Mouse (Mus musculus) thymus, adult 18-20 months (tissue): Measurements from ENCODE around the gene Bicd2.

Experiments
- DNase-seq, 2 experiments: peaks; one replicate each; pipeline ENCODE4 v3.0.0; 2022; ENCODE audit warnings: mixed read lengths in 2 of 2

Bicd2 gene

DNA sequence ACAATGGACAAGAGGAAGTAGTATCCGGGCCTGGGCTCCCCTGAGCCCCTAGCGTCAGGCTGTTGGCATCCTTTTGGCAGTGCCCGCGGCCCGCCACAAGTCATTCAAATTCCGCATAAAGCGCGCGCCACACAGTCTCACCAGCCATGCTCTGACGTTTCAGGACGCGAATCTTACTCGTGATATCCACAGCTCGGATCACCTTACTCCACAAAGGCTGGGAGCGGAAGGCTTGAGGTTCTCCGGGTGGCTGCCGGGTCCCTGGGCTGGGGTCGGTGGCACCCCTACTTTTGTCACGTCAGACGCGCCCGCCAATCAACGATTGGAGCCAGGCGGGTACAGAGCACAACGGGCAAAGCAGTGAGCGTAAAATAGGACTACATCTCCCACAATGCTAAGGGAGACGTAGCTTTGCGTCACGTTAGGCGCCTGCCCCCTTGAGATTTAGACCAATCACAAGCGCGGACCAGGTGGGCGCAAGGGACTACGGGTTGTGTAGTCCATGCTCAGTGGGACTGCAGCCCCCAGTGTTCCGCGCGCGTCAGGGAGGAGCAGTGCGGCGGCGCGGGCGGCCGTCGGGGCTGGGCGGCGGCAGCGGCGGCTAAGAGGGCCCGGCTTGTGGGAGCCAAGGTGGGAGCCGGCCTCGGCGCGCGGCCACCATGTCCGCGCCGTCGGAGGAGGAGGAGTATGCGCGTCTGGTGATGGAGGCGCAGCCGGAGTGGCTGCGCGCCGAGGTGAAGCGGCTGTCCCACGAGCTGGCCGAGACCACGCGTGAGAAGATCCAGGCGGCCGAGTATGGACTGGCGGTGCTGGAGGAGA, at the start of gene Bicd2:
Bicd2 (plus strand) TSS at position 574 of the 819 bp plus-strand sequence.
- DNase-seq: peak; percentile 95 to 98

DNA sequence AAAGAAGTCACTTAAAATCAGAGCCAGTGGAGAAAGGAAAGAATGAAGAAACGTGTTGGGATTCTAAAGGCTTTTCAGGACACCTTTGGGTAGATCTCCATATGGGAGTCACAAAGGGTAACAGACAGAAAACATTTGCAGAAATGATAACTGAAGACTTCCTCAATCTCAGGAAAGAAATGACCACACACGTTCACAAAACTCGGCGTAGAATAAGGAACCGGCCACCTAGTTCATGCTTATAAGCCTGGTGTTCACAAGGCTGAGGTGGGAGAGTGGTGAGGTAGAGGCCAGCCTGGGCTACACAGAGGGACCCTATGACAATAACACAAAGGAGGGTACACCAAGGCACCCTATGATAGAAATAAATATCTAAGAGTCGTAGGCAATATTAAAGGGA, 49.4 kb upstream of the Bicd2 start:
- DNase-seq: no peak

DNA sequence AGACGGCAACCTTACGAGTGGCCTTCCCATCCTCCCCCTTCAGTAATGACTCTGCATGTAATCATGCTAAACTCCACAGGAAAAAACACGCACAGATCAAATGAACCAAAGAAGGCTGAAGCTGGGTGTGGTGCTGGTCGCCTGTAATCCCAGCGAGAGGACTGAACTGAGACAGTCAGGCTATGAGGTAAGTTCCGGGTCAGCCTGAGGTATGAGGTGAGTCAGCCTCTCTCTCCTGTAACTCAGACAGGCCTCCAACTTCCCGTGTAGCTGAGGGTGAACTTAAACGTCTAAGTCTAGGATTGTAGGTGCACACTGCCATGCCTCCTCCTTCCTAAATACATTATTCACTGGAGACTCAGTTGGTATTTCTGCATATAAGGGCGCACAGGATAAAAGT, 47.3 kb upstream of the Bicd2 start:
- DNase-seq: no peak

DNA sequence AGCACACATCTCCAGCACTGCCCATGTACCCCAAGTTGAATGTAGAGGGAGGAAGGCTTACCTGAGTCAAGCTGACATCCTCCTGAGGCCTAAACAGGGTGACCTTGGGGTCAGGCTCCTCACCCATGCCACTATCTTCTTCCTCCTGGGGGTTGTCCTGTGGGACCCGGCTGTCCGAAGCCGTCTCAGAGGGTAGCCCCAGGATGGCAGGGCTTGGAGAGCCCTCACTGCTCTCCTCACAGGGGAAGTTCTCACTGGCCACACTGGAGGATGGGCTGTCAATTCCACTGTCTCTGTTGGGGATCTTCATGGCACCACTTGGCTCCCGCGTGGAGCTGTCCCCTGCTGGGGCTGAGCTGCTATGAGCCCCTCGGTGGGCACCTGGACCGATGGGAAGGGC, 45.1 kb upstream of the Bicd2 start:
- no peak for DNase-seq

DNA sequence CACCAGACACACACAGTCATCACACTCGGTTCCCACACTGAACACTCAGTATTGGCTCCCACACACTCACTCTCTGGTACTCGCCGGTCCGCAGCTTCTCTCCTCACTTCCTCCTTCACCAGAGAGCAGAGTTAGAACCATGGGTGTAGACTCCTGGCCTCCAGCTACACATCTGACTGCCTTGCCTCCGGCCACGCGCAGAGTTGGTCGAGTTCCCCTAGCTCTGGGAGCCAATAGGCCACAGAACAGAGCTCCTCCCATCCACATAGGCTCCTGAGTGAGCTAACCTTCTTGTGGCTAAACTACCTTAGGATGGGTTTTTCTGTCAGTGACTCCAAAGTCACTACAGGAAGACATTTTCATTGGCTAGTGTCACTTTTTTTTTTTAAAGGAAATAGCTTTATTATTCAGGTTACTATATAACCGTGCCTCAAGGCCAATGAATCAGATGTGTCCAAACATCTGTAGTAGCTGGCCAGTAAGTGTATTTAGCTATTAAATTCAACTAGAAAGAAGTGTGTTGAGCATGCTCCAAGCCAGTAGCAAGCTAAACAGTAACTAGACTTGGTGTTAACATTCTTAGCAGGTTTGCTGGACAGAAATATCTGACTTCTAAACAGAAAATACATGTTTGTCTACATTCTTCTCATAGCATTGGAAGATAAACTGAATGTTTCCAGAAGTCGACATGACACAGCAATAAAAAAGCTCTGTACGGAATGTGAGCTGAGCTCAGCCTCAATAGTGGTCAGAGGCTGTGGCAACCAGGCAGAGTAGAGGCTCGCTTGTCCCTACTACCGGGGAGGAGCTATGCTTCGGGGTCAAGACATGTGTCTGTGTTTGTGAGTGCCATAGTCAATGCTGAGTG, 42.6 kb upstream of the Bicd2 start:
- DNase-seq: no peak

DNA sequence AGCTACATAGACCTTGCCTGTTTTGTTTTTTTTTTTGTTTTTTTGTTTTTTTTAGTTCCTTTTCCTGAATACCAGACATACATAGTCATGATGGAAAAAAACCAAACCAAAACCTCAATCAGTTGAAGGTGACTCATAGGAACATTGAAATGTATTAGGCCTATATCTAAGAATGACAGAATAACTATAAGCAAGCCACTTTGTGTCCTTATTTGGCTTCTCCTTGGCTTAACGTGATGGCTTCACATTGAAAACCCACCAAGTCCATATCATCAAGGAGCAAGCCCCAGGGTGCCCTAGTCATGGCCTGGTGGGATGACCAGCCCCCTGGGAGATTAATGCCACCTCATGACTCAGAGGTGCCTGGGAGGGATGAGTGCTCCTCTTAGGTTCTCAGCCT, 40.6 kb upstream of the Bicd2 start:
- DNase-seq: no peak

DNA sequence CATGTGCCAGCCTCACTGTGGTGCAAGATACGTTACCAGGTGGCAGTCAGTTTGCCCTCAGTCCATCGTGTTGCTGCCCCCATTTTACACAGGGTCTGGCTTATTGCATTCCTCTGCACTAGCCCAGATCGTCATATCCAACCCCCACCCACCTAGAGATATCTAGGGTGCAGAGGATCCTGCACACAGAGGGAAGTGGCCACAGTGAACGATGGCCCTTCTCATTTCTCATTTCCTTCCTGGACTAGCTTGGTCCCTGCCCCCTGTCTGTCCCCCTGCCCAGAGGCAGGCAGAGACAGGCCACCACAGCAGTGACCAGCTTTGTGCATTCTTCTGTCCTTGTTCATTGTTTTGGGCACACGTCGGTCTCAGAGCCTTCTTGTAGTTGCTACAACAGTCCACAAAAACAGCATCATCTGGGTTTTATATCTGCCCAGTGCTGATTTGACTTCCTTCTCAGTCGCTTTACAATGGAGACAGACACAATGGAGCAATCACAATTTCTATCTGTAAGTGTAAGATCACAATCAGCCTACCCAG, 34.5 kb upstream of the Bicd2 start:
- peak in 1 of 2 experiments; percentile 23 for DNase-seq

DNA sequence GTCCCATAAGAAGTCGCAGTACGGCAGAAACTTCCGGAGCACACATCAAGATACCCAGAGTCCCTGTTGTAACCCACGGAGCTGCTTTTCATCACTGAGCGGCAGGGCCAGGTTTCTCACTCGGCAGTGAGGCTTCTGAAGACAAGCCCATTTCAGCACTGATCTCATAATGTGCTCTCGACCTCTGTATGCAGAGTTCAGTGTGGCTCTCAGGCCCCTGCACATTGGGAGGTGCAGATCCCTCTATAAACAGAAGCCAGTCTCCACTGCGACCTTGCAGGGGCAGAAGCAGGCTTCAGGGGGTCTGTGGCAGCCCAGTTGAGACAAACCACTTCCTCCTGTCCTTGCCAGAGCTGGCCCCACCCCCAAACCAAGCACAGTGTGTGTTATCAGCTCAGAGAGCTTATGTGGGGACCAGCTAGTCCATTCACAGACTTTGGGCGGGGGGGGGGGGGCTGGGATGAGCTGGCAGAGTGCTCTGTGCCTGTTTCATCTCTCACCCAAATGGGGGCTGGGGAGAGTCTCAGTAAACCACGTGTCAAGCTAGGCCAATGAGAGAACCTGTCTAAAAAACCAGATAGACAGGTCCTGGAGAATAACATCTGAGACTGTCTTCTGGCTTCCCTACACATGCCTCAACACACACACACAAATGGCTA, 33.9 kb upstream of the Bicd2 start:
- peak; percentile 64 to 80 for DNase-seq

DNA sequence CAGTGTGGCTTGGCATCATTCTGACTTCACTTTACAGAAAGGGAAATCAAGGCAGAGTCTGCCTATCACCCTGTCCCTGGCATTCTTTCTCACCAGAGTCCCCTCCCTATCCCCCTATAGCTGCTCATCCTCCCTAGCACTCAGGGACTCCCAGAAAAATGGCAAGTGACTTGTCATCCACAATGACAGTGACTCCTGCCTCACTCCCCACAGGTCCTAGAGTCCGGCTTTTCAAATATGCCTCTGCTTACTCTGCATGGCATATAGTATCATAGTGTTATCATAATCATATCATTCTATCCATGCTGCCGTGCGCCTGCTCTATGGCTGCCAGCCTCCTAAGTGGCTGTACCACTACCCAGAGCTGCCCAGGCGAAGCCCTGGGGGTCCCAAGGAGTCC, 33.2 kb upstream of the Bicd2 start:
- no peak for DNase-seq

DNA sequence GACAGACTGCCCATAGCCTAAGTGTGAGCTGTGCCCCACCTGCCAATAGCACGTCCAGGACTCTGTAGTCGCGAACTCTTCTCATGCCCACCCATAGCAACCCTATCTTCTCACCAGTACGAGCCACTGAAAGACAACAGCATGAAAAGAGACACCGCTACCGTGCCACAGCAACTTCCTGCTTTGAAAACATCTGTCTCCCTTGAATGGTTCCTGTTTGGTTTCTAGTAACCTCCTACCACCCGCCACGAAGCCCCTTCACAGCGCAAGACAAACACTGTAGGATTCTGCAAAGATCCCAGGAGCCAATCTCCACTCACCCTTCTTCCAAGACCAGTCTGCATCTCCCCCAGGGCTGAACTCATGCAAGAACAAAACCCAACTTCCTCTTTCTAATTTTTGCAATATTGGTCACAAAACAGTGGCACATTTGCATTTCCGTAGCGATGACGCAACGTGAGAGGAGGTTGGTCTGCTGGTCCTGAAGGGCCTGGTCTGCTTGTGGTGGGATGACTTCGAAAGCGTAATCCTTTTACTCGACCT, 32.5 kb upstream of the Bicd2 start:
- peak; percentile 38 to 66 for DNase-seq

DNA sequence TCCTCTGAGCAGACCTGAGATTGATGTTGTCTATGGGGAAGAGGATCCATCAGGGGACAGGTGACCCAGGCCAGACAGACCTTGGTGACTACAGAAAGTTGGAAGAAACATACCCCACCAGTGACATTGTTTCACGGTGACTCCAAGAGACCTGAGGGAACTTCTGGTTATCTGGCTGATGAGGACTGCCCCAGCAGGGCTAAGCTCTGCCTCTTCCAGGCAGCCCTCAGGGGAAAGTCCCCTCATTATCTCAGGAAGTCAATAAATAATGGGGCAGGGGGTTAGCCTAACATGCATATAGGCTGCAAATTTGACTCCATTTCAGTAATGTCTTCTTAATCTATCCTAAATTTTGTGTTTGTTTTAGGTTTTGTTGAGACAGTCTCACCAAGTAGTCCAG, 31.9 kb upstream of the Bicd2 start:
- no peak for DNase-seq

DNA sequence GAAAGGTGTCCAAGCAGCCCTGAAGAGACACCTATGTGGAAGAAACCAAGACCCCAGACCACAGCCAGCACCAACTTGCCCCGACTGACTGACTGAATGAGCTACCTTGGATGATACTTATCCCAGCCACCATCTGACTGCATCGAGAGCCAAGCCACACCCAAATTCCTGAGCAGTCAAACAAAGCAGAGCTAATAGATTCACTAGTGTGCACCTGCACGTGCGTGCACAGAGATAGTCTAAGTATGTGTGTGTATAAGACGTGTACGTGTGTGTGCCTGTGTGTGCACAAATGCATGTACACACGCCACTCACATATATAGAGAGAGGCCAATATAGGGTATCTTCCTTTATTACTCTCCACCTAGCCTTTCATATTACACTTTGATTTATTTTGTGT, 29.7 kb upstream of the Bicd2 start:
- DNase-seq: no peak

DNA sequence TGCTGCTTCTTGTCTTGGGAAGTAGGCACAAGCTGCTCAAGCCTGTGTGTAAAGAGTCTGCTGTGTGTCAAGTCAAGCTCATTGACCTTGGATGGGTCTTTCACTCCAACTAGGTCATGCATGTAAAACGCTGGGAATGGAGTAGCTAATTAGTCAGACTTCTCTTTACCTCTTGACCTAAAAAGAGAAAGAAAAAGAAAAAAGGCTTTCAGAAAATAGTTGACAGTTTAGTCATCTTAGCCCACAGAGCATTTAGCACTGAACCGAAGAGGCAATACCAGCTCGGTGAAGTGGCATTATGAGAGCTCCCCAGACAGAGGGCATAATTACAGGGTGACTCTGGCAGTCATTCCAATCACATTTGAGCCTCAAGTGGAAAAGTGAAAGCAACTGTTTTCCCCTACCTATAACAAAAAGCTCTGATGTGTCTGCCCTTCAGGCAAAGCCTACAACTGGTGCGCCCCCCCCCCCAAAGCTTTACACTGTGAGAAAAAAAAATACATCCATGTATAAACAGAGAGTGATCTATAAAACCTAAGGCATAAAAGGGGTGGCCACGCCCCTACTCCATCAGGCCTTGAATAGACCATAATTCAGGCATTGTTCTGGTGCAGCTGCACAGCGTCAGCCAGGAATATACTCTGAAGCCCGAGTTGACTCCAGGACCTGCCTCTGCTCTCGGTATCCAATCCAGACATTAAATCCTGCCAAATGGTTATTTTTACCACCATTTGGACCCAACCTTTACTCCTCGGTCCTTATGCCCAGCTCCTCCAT, 24.8 kb upstream of the Bicd2 start:
- no peak for DNase-seq

DNA sequence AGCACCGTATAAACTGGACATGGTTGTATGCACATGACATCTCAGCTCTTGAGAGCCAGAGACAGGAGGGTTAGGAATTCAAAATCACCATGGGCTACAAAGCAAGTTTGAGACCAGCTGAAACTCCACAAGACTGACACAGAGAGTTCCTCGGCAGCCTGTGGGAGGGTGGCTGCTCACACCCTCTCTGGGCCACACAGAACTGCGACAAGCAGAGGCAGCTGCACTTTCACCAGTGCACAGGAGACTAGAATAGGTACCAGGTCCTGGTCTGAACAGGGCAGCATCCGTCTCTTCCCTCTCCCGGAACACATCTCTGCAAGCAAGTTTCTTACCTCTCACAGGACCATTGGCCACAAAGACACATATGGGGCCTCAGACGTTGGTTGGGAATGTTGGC, 23.9 kb upstream of the Bicd2 start:
- DNase-seq: no peak

DNA sequence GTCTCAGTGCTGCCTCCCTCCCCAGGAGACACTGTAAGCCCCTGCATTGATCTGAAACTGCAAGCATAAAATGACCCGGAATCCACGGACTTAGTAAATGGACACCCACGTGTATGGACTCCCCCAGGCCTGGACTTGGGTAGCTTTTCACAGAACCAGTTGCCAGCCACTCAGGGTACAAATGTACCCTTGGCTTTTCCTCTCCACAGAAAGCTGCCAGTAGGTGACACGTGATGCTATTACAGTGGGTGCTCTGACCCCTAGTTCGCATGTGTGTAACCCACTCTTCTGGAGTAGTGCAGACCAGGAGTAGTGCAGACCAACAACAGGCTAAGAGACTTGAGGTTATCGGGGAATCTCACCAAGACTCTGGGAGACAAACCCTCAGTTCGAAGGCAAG, 23.5 kb upstream of the Bicd2 start:
- DNase-seq: no peak

DNA sequence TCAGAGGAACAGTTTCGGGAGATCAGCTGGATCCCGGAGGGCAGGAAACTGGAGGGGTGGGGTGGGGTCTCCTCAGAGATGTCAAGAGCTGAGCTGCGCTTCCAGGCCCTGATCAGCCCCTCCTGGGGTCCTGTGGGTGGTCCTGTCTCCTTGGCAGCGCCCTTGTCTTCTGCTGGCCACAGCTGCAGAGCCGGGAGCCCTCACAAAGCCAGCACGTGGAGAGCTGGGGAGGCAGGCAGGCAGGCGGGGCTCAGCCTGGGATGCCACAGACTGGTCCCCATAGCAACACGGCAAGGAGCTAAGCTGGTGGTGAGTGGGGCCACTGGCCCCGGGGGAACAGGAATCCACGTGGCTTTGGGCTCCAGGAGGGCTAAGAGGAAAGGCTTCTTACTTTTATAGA, 21.3 kb upstream of the Bicd2 start, which contains the start of gene Fgd3:
Fgd3 (minus strand) TSS at position 272 of the 400 bp plus-strand sequence.
- no peak for DNase-seq

DNA sequence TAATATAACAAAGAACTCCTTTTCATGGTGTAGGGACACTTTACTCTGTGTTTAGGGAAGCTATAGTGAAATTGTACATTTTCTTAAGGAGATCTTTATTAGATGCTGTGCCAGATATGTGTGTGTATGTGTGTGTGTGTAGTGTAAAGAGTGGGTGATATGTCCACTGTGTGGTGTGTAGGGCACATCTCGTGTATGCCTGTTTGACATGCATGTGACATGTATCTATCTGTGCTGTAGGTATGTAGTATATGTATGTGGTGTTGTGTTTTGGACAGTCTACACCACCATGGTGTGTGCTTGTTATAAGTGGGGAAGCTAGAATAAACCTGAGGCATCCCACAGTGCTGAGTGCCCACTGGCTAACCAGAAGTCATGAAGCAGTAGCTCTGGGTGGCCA, 20.9 kb upstream of the Bicd2 start:
- no peak for DNase-seq

DNA sequence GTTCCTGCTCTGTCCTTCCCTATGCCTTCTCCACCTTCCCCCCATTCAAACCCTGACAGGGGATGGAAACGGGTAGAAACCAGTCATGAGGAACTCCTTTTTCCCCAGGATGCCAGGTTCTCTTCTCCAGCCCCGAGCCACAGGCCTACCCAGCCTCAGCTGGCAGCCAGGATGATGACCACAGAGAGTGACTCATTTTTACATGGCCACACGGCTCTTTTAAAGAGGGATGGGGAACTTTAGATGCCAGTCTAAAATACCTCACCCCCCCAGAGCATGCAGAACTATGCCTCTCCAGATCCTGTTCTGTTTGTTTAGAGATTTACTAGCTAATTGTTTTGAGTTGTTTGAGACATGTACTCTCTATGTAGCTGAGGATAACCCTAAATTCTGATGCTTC, 19.9 kb upstream of the Bicd2 start:
- no peak for DNase-seq

DNA sequence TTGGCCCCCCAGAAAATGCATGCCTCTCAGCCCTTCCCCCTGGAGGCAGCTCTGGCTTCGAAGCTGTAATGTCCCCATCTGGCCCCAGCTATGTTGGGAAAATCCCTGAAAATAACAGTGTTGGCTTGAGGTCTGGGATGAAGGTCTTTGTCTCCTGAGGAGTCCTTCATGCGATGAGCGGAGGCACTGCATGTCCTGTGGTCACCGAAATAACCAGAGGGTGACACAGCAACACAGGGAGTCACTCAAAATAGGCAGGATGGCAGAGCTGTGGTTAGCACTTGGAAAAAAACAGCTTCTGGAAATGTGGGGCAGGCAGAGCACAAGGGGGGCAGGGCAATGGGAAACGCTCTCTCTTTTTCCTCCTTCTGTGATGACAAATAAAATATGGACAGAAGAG, 19.2 kb upstream of the Bicd2 start:
- no peak for DNase-seq

DNA sequence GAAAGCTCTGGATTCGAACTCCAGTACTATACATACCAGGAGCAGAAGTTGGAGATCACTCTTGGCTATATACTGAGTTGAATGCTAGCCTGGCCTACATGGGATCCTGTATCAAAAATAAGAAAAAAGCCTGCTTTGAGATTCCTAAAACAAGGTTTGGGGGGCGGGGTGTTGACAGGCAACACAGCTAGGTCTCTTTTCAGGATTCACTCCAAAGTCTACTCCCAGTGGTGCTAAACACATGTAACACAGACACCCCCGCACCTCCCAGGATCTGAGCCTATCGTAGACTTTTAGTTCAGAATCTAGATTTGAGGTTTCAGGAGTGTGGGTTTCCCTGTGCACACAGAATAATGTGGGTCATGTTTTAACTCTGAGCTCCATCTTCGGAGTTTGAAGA, 18.6 kb upstream of the Bicd2 start:
- no peak for DNase-seq

DNA sequence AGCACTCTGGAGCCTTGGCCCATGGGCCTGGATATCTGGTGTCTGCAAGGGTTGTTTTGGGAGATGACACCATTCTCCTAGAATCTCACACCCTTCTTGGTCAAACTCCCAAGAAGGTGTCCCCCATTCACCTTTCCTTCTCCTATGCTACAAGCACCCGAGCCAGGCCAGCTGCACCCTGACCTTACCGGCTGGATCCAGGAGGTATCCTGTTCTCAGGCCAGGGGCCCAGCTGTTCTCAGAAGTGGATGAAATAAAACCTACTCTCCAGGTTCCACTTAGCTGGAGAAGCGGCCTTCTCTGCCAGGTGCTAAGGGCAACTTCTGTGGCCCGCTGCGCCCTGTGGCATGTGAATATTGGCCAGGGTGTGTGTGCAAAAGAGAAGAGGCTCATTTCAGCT, 16.5 kb upstream of the Bicd2 start:
- DNase-seq: no peak
